Mouse (Mus musculus) granulocyte monocyte progenitor cell, adult 5-6 weeks (primary cell): Measurements from ENCODE around the gene Vmn2r72. TPM values are rescaled to one million over a fixed set of nuclear protein-coding genes. Genes with fewer than 3 reads are reported as not detected.

Experiments
- ATAC-seq: replicated peaks from 2 replicates; pipeline ENCODE4 v1.8.0; 2016; ENCODE audit warnings: mild to moderate bottlenecking, moderate TSS enrichment, inconsistent platforms; ENCODE audit not compliant: poor library complexity, severe bottlenecking
- total RNA-seq, 2 experiments: library from RNA; stranded (forward) in 1 of 2; stranded (reverse) in 1 of 2; fragments of 200-712, 200-1000 nt in 1 of 2; fragments of >200 nt in 1 of 2; fragmentation: Nextera tagmentation in 1 of 2; gene quantifications; 2 replicates each; pipeline ENCODE4 v1.2.3; 2014 to 2017

Vmn2r72 gene
- not detected in 2 replicates for total RNA-seq (2014; fragmentation: Nextera tagmentation)
- not detected in 2 replicates for total RNA-seq (2017)

GRCm38 (mm10) chr7:85754997-85755396 is at the start of gene Vmn2r72:
Vmn2r72 (minus strand) TSS chr7:85755097.
- no peak for ATAC-seq

Other genes starting within 250 kb of the Vmn2r72 start
- not detected in 2 replicates for gene Vmn2r71, start 192.0 kb downstream of the Vmn2r72 start, total RNA-seq (2014; fragmentation: Nextera tagmentation)
- gene Vmn2r71, start 192.0 kb downstream of the Vmn2r72 start, total RNA-seq (2017), result not detected in 2 replicates
- gene Vmn2r70, start 185.9 kb downstream of the Vmn2r72 start, total RNA-seq (2014; fragmentation: Nextera tagmentation), result not detected in 2 replicates
- not detected in 2 replicates for gene Vmn2r70, start 185.9 kb downstream of the Vmn2r72 start, total RNA-seq (2017)
- gene Vmn2r73, start 121.2 kb upstream of the Vmn2r72 start, total RNA-seq (2014; fragmentation: Nextera tagmentation), result not detected in 2 replicates
- not detected in 2 replicates for gene Vmn2r73, start 121.2 kb upstream of the Vmn2r72 start, total RNA-seq (2017)
- not detected in 2 replicates for gene Vmn2r74, start 206.5 kb upstream of the Vmn2r72 start, total RNA-seq (2014; fragmentation: Nextera tagmentation)
- gene Vmn2r74, start 206.5 kb upstream of the Vmn2r72 start, total RNA-seq (2017), result not detected in 2 replicates